Mouse (Mus musculus): ENCODE results near the gene Tmsb10.

- no peak for TF ChIP-seq MAFK (IDR thresholded peaks at IDR 0.05; ENCODE audit: insufficient read depth, low read depth, low read length)
- TF ChIP-seq ZNF384 (IDR thresholded peaks at IDR 0.05; ENCODE audit: low read depth, low read length), result no peak
- TF ChIP-seq CHD2 (IDR thresholded peaks at IDR 0.05; ENCODE audit: low read depth, low read length), result no peak
Measured at GRCm38 (mm10) chr6:72937430-72937829, 21.1 kb downstream of the Tmsb10 start.
